Mouse (Mus musculus) neural tube, embryonic 14.5 days (tissue): ENCODE data around the gene Trappc10. TPM values are rescaled to one million over a fixed set of nuclear protein-coding genes. Genes with fewer than 3 reads are reported as not detected.

ENCODE experiments used
- ATAC-seq: fragments of 200-750 bp; cut with Nextera tagmentation; 2 replicates; pipeline ENCODE4 v1.8.0; 2017; ENCODE audit warnings: low read depth, mild to moderate bottlenecking, moderate TSS enrichment, moderate library complexity
- H3K27ac ChIP-seq: fragments of 300-500 bp; sonication (generic); 2 replicates; pipeline ENCODE4 v1.5.1; 2014; ENCODE audit warnings: low read depth, mild to moderate bottlenecking, control low read depth, low read length, moderate library complexity, mixed read lengths
- H3K27me3 ChIP-seq: fragments of 300-500 bp; sonication (generic); 2 replicates; pipeline ENCODE4 v1.6.1; 2014; ENCODE audit warnings: low read length; ENCODE audit not compliant: control insufficient read depth, insufficient read depth
- H3K36me3 ChIP-seq: fragments of 300-500 bp; sonication (generic); 2 replicates; pipeline ENCODE4 v1.6.1; 2014; ENCODE audit warnings: low read length, mixed read lengths; ENCODE audit not compliant: control insufficient read depth, insufficient read depth
- H3K4me1 ChIP-seq: fragments of 300-500 bp; sonication (generic); 2 replicates; pipeline ENCODE4 v1.6.1; 2014; ENCODE audit warnings: low read length; ENCODE audit not compliant: control insufficient read depth, insufficient read depth
- H3K4me2 ChIP-seq: fragments of 300-500 bp; sonication (generic); 2 replicates; pipeline ENCODE4 v1.6.1; 2014; ENCODE audit warnings: mild to moderate bottlenecking, low read depth, low read length, control low read depth
- H3K4me3 ChIP-seq: fragments of 300-500 bp; sonication (generic); 2 replicates; pipeline ENCODE4 v1.5.1; 2014; ENCODE audit warnings: low read depth, low read length, control low read depth, mixed read lengths
- H3K9ac ChIP-seq: fragments of 300-500 bp; sonication (generic); replicated peaks from 2 replicates; pipeline ENCODE4 v1.6.1; 2014; ENCODE audit warnings: low read depth, mild to moderate bottlenecking, control low read depth, low read length, mixed read lengths
- H3K9me3 ChIP-seq: fragments of 300-500 bp; sonication (generic); 2 replicates; pipeline ENCODE4 v1.6.1; 2016; ENCODE audit warnings: low read length; ENCODE audit not compliant: control insufficient read depth
- WGBS: fragments of 180-500 bp; shearing (Covaris S2); extraction: QIAGEN DNeasy Blood & Tissue Kit; methylation state at CpG from one replicate; pipeline ENCODE4 v1.1.7; 2014; 5-methylcytosine and 5-hydroxymethylcytosine counted together
- polyA plus RNA-seq: library from polyadenylated mRNA; unstranded; fragments of >200 nt; fragmentation: Nextera tagmentation; extraction: Ambion mirVana; gene quantifications from 2 replicates; pipeline ENCODE4 v1.2.1, GENCODE M21; 2014

Gene Trappc10
- polyA plus RNA-seq, 1 experiment from 2014 or later: 43.2 TPM

DNA sequence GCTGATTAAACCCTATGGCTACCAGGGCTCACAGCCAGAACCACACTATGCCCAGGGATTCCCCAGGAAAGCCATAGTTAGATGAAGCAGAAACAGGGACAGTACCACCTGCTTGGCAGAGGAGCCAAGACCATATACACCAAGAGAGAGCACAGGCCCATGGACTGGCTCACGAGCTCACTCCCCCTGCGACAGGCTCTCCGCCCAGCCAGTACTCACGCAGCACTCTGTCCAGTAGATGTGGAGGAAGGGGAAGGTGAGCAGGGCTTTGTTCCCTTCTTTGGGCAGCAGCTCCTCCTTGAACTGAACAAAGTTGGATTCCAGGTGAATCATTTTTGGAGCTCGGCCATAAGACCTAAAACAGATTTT lies 15.9 kb downstream of the Trappc10 start:
- Histone ChIP-seq H3K4me3 (no peak overlapping the region), H3K9me3 (no peaks in the 10 kb centered on the region), H3K36me3 (peaks cover 16% of the 10 kb centered on the region; the same call in 1 of the 2 replicates), H3K4me2 (no peak overlapping the region), H3K4me1 (no peaks in the 10 kb centered on the region), H3K27ac (no peak overlapping the region), H3K27me3 (no peaks in the 10 kb centered on the region), H3K9ac (no peak overlapping the region)
- ATAC-seq: no peak
- 88% methylated on average over 5 of the region's 5 CpGs for WGBS

DNA sequence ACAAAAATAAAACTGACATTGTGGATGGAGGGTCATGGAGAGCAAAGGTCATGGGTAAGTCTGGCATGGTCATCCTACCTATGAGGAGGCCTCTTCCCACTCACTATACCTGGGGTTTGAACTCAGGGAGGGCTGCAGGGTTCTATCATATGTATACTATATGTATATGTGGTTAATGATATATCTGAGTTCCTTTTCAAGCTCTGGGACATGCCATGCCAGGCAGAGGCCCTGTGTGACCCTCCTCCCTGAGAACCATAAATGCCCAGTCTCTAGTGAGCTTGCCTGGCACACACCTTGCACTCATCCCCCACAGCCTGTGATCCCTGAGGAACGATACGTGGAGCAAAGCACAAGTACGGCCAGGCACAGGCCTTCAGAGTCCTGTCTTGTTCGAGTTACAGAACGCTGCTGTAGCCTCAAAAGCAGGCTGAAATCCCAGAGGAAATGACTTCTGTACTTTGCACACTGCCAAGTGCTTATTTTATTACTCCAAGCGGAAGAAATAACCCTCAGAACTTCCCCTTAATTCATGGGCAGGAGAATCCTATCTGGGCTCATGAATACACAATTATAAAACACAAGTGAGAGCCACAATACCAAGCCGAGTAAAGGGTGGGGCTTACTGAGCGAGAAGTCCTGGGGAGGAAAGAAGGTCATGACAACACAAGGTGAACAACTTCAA lies 16.4 kb downstream of the Trappc10 start:
- no peak for ATAC-seq
- no peak overlapping the region for H3K9ac ChIP-seq
- 86% methylated on average over 8 of the region's 8 CpGs for WGBS
- H3K4me2 ChIP-seq: no peak overlapping the region
- no peak overlapping the region for H3K4me3 ChIP-seq
- no peaks in the 10 kb centered on the region for H3K4me1 ChIP-seq
- H3K27me3 ChIP-seq: no peaks in the 10 kb centered on the region
- peaks cover 16% of the 10 kb centered on the region; the same call in 1 of the 2 replicates for H3K36me3 ChIP-seq
- H3K9me3 ChIP-seq: no peaks in the 10 kb centered on the region
- H3K27ac ChIP-seq: no peak overlapping the region

GRCm38 (mm10) chr10:78224136-78224535 lies 20.3 kb downstream of the Trappc10 start:
- Histone ChIP-seq H3K9me3 (no peaks in the 10 kb centered on the region), H3K27me3 (no peaks in the 10 kb centered on the region), H3K36me3 (peaks cover 24% of the 10 kb centered on the region; the same call in 1 of the 2 replicates), H3K4me1 (no peaks in the 10 kb centered on the region), H3K27ac (no peak overlapping the region), H3K4me2 (no peak overlapping the region), H3K9ac (no peak overlapping the region), H3K4me3 (no peak overlapping the region)
- no peak for ATAC-seq
- WGBS: 91% methylated on average over 6 of the region's 6 CpGs

GRCm38 (mm10) chr10:78222908-78223307 lies 21.5 kb downstream of the Trappc10 start:
- Histone ChIP-seq H3K4me2 (no peak overlapping the region), H3K27me3 (no peaks in the 10 kb centered on the region), H3K4me1 (no peaks in the 10 kb centered on the region), H3K9me3 (no peaks in the 10 kb centered on the region), H3K9ac (no peak overlapping the region), H3K36me3 (peaks cover 23% of the 10 kb centered on the region; the same call in 1 of the 2 replicates), H3K4me3 (no peak overlapping the region), H3K27ac (no peak overlapping the region)
- ATAC-seq: no peak
- WGBS: 83% methylated on average over 4 of the region's 4 CpGs

DNA sequence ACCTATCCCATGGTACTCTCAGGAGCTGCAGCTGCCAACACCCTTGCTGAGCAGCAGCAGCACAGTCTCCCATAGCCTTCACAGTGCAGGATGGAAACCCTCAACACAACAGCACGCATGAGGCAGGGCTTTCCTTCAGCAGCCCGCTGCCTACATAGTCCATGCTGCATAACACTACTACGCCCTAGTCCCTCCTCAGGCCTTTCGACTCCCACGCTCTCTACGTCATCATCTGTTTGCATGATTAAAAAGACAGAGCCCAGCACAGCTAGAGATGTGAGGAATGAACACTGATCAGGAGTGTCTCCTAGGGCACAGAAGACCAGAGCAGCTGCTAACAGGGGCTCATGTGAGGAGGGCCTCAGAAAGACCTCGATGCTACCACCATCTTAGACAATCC lies 23.1 kb downstream of the Trappc10 start:
- WGBS: 94% methylated on average over 7 of the region's 7 CpGs
- no peak for ATAC-seq
- Histone ChIP-seq H3K4me3 (no peak overlapping the region), H3K9me3 (no peaks in the 10 kb centered on the region), H3K4me2 (no peak overlapping the region), H3K27ac (no peak overlapping the region), H3K27me3 (no peaks in the 10 kb centered on the region), H3K4me1 (no peaks in the 10 kb centered on the region), H3K36me3 (peaks cover 28% of the 10 kb centered on the region), H3K9ac (no peak overlapping the region)

- no peak overlapping the region for H3K4me3 ChIP-seq
- H3K27ac ChIP-seq: no peak overlapping the region
- peaks cover 38% of the 10 kb centered on the region for H3K36me3 ChIP-seq
- H3K4me1 ChIP-seq: no peaks in the 10 kb centered on the region
- ATAC-seq: no peak
- H3K9me3 ChIP-seq: no peaks in the 10 kb centered on the region
- H3K27me3 ChIP-seq: no peaks in the 10 kb centered on the region
- no peak overlapping the region for H3K4me2 ChIP-seq
- 93% methylated on average over 1 of the region's 1 CpGs for WGBS
- H3K9ac ChIP-seq: no peak overlapping the region
These were observed 24.9 kb downstream of the Trappc10 start for GRCm38 (mm10) chr10:78219528-78219927.

DNA sequence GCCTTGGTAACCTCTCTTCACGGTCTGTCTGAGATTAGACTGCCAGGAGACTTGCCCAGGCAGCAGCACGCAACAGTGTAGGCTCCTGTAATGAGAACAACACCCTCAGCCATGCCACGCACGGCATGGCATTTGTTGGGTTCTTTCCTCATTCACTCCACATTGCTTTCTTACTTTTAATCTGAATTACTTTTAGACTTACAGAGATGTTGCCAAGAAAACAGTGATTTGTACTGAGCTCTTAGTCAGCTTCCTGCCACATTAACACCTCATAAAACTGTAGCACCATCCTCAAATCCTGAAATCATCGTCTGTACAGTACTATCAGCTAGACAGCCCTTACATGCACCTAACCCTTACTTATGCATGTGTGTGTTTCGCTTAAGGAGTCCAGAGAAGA lies 25.9 kb downstream of the Trappc10 start:
- no peaks in the 10 kb centered on the region for H3K27me3 ChIP-seq
- no peak for ATAC-seq
- H3K36me3 ChIP-seq: peaks cover 48% of the 10 kb centered on the region
- no peak overlapping the region for H3K4me2 ChIP-seq
- no peak overlapping the region for H3K27ac ChIP-seq
- no peaks in the 10 kb centered on the region for H3K9me3 ChIP-seq
- 91% methylated on average over 6 of the region's 6 CpGs for WGBS
- no peaks in the 10 kb centered on the region for H3K4me1 ChIP-seq
- H3K4me3 ChIP-seq: no peak overlapping the region
- H3K9ac ChIP-seq: no peak overlapping the region

DNA sequence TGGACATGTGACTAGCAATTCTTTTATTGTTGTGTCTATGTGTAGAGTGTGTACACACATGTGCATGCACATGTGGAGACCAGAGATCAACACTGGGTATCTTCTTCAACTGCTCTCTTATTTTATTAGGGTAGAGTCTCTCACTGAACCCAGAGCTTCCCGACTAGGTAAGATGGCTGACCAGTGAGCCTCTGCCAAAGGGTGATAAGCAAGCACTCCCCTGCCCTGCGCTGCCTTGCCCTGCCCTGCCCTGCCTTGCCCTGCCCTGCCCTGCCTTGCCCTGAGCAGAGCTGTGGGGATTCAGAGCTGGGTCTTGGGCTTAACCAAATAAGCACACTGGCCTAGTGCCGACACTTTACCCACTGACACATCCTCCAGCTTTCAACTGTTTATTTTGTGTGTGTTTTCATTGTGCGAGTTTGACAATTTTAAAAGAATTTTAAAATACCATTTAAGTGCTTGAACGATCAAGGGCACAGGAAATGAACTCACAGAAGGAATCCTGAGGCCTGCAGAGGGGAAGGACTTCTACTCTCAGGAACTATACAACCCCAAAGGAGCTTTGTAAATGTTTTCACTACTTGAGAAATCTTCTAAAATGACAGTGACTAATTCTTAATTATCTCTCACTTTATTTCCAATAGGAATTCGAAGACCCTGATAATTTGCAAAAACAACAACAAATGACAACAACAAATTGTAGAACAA lies 27.9 kb downstream of the Trappc10 start:
- H3K36me3 ChIP-seq: peaks cover 64% of the 10 kb centered on the region
- H3K27me3 ChIP-seq: no peaks in the 10 kb centered on the region
- no peak overlapping the region for H3K9ac ChIP-seq
- ATAC-seq: no peak
- WGBS: 84% methylated on average over 6 of the region's 6 CpGs
- H3K4me2 ChIP-seq: no peak overlapping the region
- no peaks in the 10 kb centered on the region for H3K9me3 ChIP-seq
- H3K4me3 ChIP-seq: no peak overlapping the region
- no peaks in the 10 kb centered on the region for H3K4me1 ChIP-seq
- H3K27ac ChIP-seq: no peak overlapping the region

DNA sequence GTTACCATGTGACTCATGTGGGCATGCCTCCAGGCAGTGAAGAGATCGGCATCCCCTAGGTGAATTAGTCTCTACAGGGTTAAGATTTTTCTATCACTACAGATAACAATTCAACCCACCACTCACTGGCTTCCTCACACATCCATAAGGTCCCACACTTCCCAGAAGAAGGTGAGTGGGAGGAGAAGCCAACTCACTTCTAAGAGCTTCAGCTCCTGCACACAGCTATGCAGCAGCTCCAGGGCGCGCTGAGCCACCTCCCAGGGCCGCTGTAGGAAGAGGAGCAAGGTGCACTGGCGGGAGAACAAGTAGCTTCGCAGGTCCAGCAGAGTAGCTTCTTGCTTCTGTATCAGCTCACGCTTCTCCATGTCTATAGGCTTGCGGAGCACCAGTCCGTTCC lies 30.1 kb downstream of the Trappc10 start:
- 99% methylated on average over 9 of the region's 9 CpGs for WGBS
- H3K4me2 ChIP-seq: no peak overlapping the region
- no peaks in the 10 kb centered on the region for H3K27me3 ChIP-seq
- peaks cover 73% of the 10 kb centered on the region for H3K36me3 ChIP-seq
- no peaks in the 10 kb centered on the region for H3K4me1 ChIP-seq
- no peaks in the 10 kb centered on the region for H3K9me3 ChIP-seq
- no peak overlapping the region for H3K27ac ChIP-seq
- H3K9ac ChIP-seq: no peak overlapping the region
- no peak for ATAC-seq
- H3K4me3 ChIP-seq: no peak overlapping the region
